Mouse (Mus musculus) heart, embryonic 11.5 days (tissue): ENCODE data around the gene Mettl22. TPM values are rescaled to one million over a fixed set of nuclear protein-coding genes. Genes with fewer than 3 reads are reported as not detected.

Experiments
- ATAC-seq: fragments of 200-750 bp; cut with Nextera tagmentation; replicated peaks from 2 replicates; pipeline ENCODE4 v1.8.0; 2017; ENCODE audit warnings: moderate library complexity; ENCODE audit not compliant: insufficient number of reproducible peaks, low FRiP score, low TSS enrichment
- H3K27ac ChIP-seq: fragments of 300-500 bp; sonication (generic); 2 replicates; pipeline ENCODE4 v1.5.1; 2014; ENCODE audit warnings: mild to moderate bottlenecking, low read depth, low read length
- H3K27me3 ChIP-seq: fragments of 300-500 bp; sonication (generic); 2 replicates; pipeline ENCODE4 v1.6.1; 2014; ENCODE audit warnings: mild to moderate bottlenecking, low read length, mixed read lengths; ENCODE audit not compliant: control insufficient read depth, insufficient read depth
- H3K36me3 ChIP-seq: fragments of 300-500 bp; sonication (generic); 2 replicates; pipeline ENCODE4 v1.6.1; 2014; ENCODE audit warnings: mild to moderate bottlenecking, low read length, moderate library complexity, mixed read lengths; ENCODE audit not compliant: control insufficient read depth, insufficient read depth
- H3K4me1 ChIP-seq: fragments of 300-500 bp; sonication (generic); 2 replicates; pipeline ENCODE4 v1.6.1; 2014; ENCODE audit warnings: low read length; ENCODE audit not compliant: control insufficient read depth, insufficient read depth
- H3K4me2 ChIP-seq: fragments of 300-500 bp; sonication (generic); 2 replicates; pipeline ENCODE4 v1.6.1; 2014; ENCODE audit warnings: mild to moderate bottlenecking, moderate library complexity
- H3K4me3 ChIP-seq: fragments of 300-500 bp; sonication (generic); 2 replicates; pipeline ENCODE4 v1.5.1; 2014; ENCODE audit warnings: low read depth, low read length
- H3K9ac ChIP-seq: fragments of 300-500 bp; sonication (generic); 2 replicates; pipeline ENCODE4 v1.6.1; 2014; ENCODE audit warnings: mild to moderate bottlenecking, low read depth, low read length, moderate library complexity
- H3K9me3 ChIP-seq: fragments of 300-500 bp; sonication (generic); replicated peaks from 2 replicates; pipeline ENCODE4 v1.6.1; 2016; ENCODE audit warnings: low read length; ENCODE audit not compliant: control insufficient read depth
- WGBS: fragments of 180-500 bp; shearing (Covaris S2); extraction: QIAGEN DNeasy Blood & Tissue Kit; methylation state at CpG from one replicate; pipeline ENCODE4 v1.1.7; 2014; ENCODE audit not compliant: insufficient replicate concordance; 5-methylcytosine and 5-hydroxymethylcytosine counted together
- polyA plus RNA-seq: library from polyadenylated mRNA; unstranded; fragments of >200 nt; fragmentation: Nextera tagmentation; extraction: Ambion mirVana; gene quantifications from 2 replicates; pipeline ENCODE4 v1.2.1, GENCODE M21; 2014

The Mettl22 gene
- polyA plus RNA-seq, 1 experiment from 2014 or later, result 39.7 TPM

GRCm38 (mm10) chr16:8520525-8520924, 49.9 kb downstream of the Mettl22 start:
- no peaks in the 10 kb centered on the region for H3K36me3 ChIP-seq
- H3K9ac ChIP-seq, result no peak overlapping the region
- H3K27me3 ChIP-seq, result no peaks in the 10 kb centered on the region
- H3K27ac ChIP-seq, result no peak overlapping the region
- no peak overlapping the region for H3K4me2 ChIP-seq
- peaks cover 32% of the 10 kb centered on the region for H3K4me1 ChIP-seq
- no peaks in the 10 kb centered on the region for H3K9me3 ChIP-seq
- H3K4me3 ChIP-seq, result no peak overlapping the region
- no peak for ATAC-seq
- 84% methylated on average over 5 of the region's 5 CpGs for WGBS

- Histone ChIP-seq H3K27me3 (no peaks in the 10 kb centered on the region), H3K9ac (no peak overlapping the region), H3K4me3 (no peak overlapping the region), H3K4me2 (no peak overlapping the region), H3K36me3 (no peaks in the 10 kb centered on the region), H3K4me1 (peaks cover 39% of the 10 kb centered on the region), H3K9me3 (no peaks in the 10 kb centered on the region), H3K27ac (no peak overlapping the region)
- ATAC-seq, result no peak
- 59% methylated on average over 4 of the region's 4 CpGs for WGBS
These were observed 50.7 kb downstream of the Mettl22 start for GRCm38 (mm10) chr16:8521322-8521721.

GRCm38 (mm10) chr16:8523480-8524144, 53.0 kb downstream of the Mettl22 start:
- WGBS, result 23% methylated on average over 11 of the region's 11 CpGs
- H3K9ac ChIP-seq, result 0 out of 2 replicates have a peak overlapping the region, but pooled peaks have one; percentile 23

GRCm38 (mm10) chr16:8524163-8524847, 53.7 kb downstream of the Mettl22 start:
- Histone ChIP-seq H3K4me3 (no peak overlapping the region), H3K9ac (no peak overlapping the region), H3K9me3 (no peaks in the 10 kb centered on the region), H3K27me3 (no peaks in the 10 kb centered on the region), H3K27ac (peak overlapping the region; percentile 87), H3K36me3 (no peaks in the 10 kb centered on the region), H3K4me2 (peak overlapping the region; percentile 49; the same call in 1 of the 2 replicates), H3K4me1 (peaks cover 33% of the 10 kb centered on the region)
- 65% methylated on average over 16 of the region's 16 CpGs for WGBS
- ATAC-seq, result no peak

More at GRCm38 (mm10) chr16:8523480-8524144, 53.0 kb downstream of the Mettl22 start:
- peak overlapping the region; percentile 49 for H3K4me2 ChIP-seq
- peak; percentile 44 for ATAC-seq
- H3K27ac ChIP-seq, result peak overlapping the region; percentile 87
- H3K36me3 ChIP-seq, result no peaks in the 10 kb centered on the region
- no peak overlapping the region for H3K4me3 ChIP-seq
- H3K27me3 ChIP-seq, result no peaks in the 10 kb centered on the region
- no peaks in the 10 kb centered on the region for H3K9me3 ChIP-seq
- peaks cover 33% of the 10 kb centered on the region for H3K4me1 ChIP-seq

- Histone ChIP-seq H3K4me1 (peaks cover 33% of the 10 kb centered on the region), H3K4me2 (no peak overlapping the region), H3K4me3 (no peak overlapping the region), H3K9me3 (no peaks in the 10 kb centered on the region), H3K27ac (no peak overlapping the region), H3K27me3 (no peaks in the 10 kb centered on the region), H3K9ac (no peak overlapping the region), H3K36me3 (no peaks in the 10 kb centered on the region)
- ATAC-seq, result no peak
- WGBS, result 68% methylated on average over 3 of the region's 3 CpGs
These were observed 54.7 kb downstream of the Mettl22 start for GRCm38 (mm10) chr16:8525293-8525692.

- H3K27ac ChIP-seq, result no peak overlapping the region
- H3K36me3 ChIP-seq, result no peaks in the 10 kb centered on the region
- H3K9me3 ChIP-seq, result no peaks in the 10 kb centered on the region
- peaks cover 33% of the 10 kb centered on the region for H3K4me1 ChIP-seq
- no peak overlapping the region for H3K9ac ChIP-seq
- WGBS, result 45% methylated on average over 7 of the region's 7 CpGs
- no peaks in the 10 kb centered on the region for H3K27me3 ChIP-seq
- H3K4me3 ChIP-seq, result no peak overlapping the region
- ATAC-seq, result no peak
- no peak overlapping the region for H3K4me2 ChIP-seq
These were observed 55.3 kb downstream of the Mettl22 start for GRCm38 (mm10) chr16:8525877-8526276.

GRCm38 (mm10) chr16:8529389-8529788, 58.8 kb downstream of the Mettl22 start:
- Histone ChIP-seq H3K9ac (no peak overlapping the region), H3K36me3 (no peaks in the 10 kb centered on the region), H3K27ac (no peak overlapping the region), H3K27me3 (no peaks in the 10 kb centered on the region), H3K4me2 (no peak overlapping the region), H3K4me1 (peaks cover 17% of the 10 kb centered on the region), H3K9me3 (no peaks in the 10 kb centered on the region), H3K4me3 (no peak overlapping the region)
- no peak for ATAC-seq
- WGBS, result 92% methylated on average over 1 of the region's 1 CpGs

- Histone ChIP-seq H3K27ac (no peak overlapping the region), H3K27me3 (no peaks in the 10 kb centered on the region), H3K4me2 (no peak overlapping the region), H3K4me3 (no peak overlapping the region), H3K36me3 (no peaks in the 10 kb centered on the region), H3K4me1 (peaks cover 11% of the 10 kb centered on the region), H3K9ac (no peak overlapping the region), H3K9me3 (no peaks in the 10 kb centered on the region)
- WGBS, result 75% methylated on average over 14 of the region's 14 CpGs
- ATAC-seq, result no peak
These were observed 59.4 kb downstream of the Mettl22 start for GRCm38 (mm10) chr16:8530018-8530417.
